Comparison of ENCODE assay signal across 11 mouse cellular contexts in genomic region chr8:110713073-110713472, GRCm38 (mm10). TPM values are rescaled to one million over a fixed set of nuclear protein-coding genes. Genes with fewer than 3 reads are reported as not detected.
A peak's percentile ranks its signal among the peaks of the same experiment; 100 is the strongest.
DNase-seq lines count a peak whose midpoint lies in the region; ATAC-seq and TF ChIP-seq lines count a peak whose summit lies in the region.
"Had no signal": no experiment of that assay in that cellular context is flagged by ENCODE, and none has a peak within 500 bp of the region (broad histone marks: within the 10 kb centered on the region; RNA-seq: fewer than 3 reads in every experiment).

No protein-coding gene starts in this region.

- no peak overlapping the region for H3K4me3 ChIP-seq in heart, embryonic 10.5 days
- H3K4me3 ChIP-seq in stomach, postnatal 0 days (ENCODE audit: low read depth, low read length): no peak overlapping the region
- H3K4me3 ChIP-seq in midbrain, embryonic 14.5 days (replicated peaks; ENCODE audit: low read depth, low read length): no peak overlapping the region
- H3K4me3 ChIP-seq: limb, embryonic 13.5 days had no signal

- no peaks in the 10 kb centered on the region for H3K27me3 ChIP-seq in heart, embryonic 10.5 days (ENCODE audit: insufficient read depth, poor library complexity, severe bottlenecking)
- no peaks in the 10 kb centered on the region for H3K27me3 ChIP-seq in stomach, postnatal 0 days (ENCODE audit: control insufficient read depth, insufficient read depth, low read length)
- no peaks in the 10 kb centered on the region for H3K27me3 ChIP-seq in midbrain, embryonic 14.5 days (ENCODE audit: control insufficient read depth, insufficient read depth, low read length)
- H3K27me3 ChIP-seq: CH12.LX; limb, embryonic 13.5 days had no signal

- no peak for DNase-seq in frontal cortex, postnatal 36 days (ENCODE audit: low spot score in 2 of 2)
- DNase-seq in right cerebral cortex, postnatal 10 days (ENCODE audit: low spot score in 2 of 2): peak; percentile 67 to 79
- DNase-seq in right cerebral cortex, postnatal 14 days: no peak
- DNase-seq in heart, embryonic 10.5 days (ENCODE audit: low spot score): no peak
- no peak for DNase-seq in stomach, postnatal 0 days (ENCODE audit: low spot score)
- no peak for DNase-seq in midbrain, embryonic 14.5 days
- DNase-seq: kidney, postnatal 25 days had no signal

- H3K9ac ChIP-seq in stomach, postnatal 0 days (ENCODE audit: low read length): no peak overlapping the region
- no peak overlapping the region for H3K9ac ChIP-seq in midbrain, embryonic 14.5 days (replicated peaks; ENCODE audit: low read length)
- H3K9ac ChIP-seq: limb, embryonic 13.5 days had no signal

- ATAC-seq in frontal cortex, adult (ENCODE audit: low TSS enrichment): peak; percentile 58
- no peak for ATAC-seq in stomach, postnatal 0 days (ENCODE audit: low FRiP score, low TSS enrichment)
- no peak for ATAC-seq in inflammation-experienced regulatory T-cells, adult 6 months
- ATAC-seq in midbrain, embryonic 14.5 days (ENCODE audit: low FRiP score, low TSS enrichment): no peak

- no peak overlapping the region for H3K4me2 ChIP-seq in stomach, postnatal 0 days (replicated peaks; ENCODE audit: low read depth)
- H3K4me2 ChIP-seq in midbrain, embryonic 14.5 days (ENCODE audit: low read length): no peak overlapping the region
- H3K4me2 ChIP-seq: limb, embryonic 13.5 days had no signal

- H3K4me1 ChIP-seq in heart, embryonic 10.5 days: peaks cover 95% of the 10 kb centered on the region
- H3K4me1 ChIP-seq in stomach, postnatal 0 days (replicated peaks; ENCODE audit: control insufficient read depth, insufficient read depth): peaks cover 2% of the 10 kb centered on the region; the same call in 1 of the 2 replicates
- peaks cover 25% of the 10 kb centered on the region for H3K4me1 ChIP-seq in midbrain, embryonic 14.5 days (ENCODE audit: control insufficient read depth, insufficient read depth, low read length)

- WGBS in heart, embryonic 10.5 days: 57% methylated on average over 7 of the region's 7 CpGs
- WGBS in stomach, postnatal 0 days: 69% methylated on average over 7 of the region's 7 CpGs
- 94% methylated on average over 7 of the region's 7 CpGs for WGBS in midbrain, embryonic 14.5 days

- TF ChIP-seq CTCF in stomach, postnatal 0 days (IDR thresholded peaks at IDR 0.05; ENCODE audit: low read depth): no peak

- H3K27ac ChIP-seq in heart, embryonic 10.5 days: peak overlapping the region; percentile 84
- peak overlapping the region; percentile 18; the same call in 1 of the 2 replicates for H3K27ac ChIP-seq in stomach, postnatal 0 days (replicated peaks)
- H3K27ac ChIP-seq in midbrain, embryonic 14.5 days (replicated peaks; ENCODE audit: low read depth, low read length): no peak overlapping the region
- H3K27ac ChIP-seq: limb, embryonic 13.5 days had no signal

- peaks cover 22% of the 10 kb centered on the region for H3K36me3 ChIP-seq in heart, embryonic 10.5 days
- H3K36me3 ChIP-seq in stomach, postnatal 0 days (ENCODE audit: control insufficient read depth, insufficient read depth, low read length): 0 out of 2 replicates have a peak, but pooled peaks cover 2% of the 10 kb centered on the region
- peaks cover 52% of the 10 kb centered on the region for H3K36me3 ChIP-seq in midbrain, embryonic 14.5 days (ENCODE audit: control insufficient read depth, insufficient read depth, low read length)

- no peaks in the 10 kb centered on the region for H3K9me3 ChIP-seq in heart, embryonic 10.5 days
- no peaks in the 10 kb centered on the region for H3K9me3 ChIP-seq in stomach, postnatal 0 days (ENCODE audit: control insufficient read depth, low read length)
- H3K9me3 ChIP-seq in midbrain, embryonic 14.5 days (ENCODE audit: control insufficient read depth, low read length): no peaks in the 10 kb centered on the region
- H3K9me3 ChIP-seq: limb, embryonic 13.5 days had no signal

- TF ChIP-seq EP300 in stomach, postnatal 0 days (optimal IDR thresholded peaks at IDR 0.05): no peak

RNA-seq across cellular contexts. Expression of gene Mtss1l, which starts 8.2 kb away (rescaled TPM):
- 5.3 and 6.4 TPM in 2 replicates for polyA plus RNA-seq in heart, embryonic 10.5 days (2016; fragmentation: Nextera tagmentation; extraction: Ambion mirVana)
- 5.7 and 7.5 TPM in 2 replicates for polyA plus RNA-seq in stomach, postnatal 0 days (2015; fragmentation: Nextera tagmentation; extraction: Ambion mirVana)
- under 1 TPM in 1 of 3 experiments, not detected in 2; 0.19 TPM for polyA plus RNA-seq in inflammation-experienced regulatory T-cells, adult 6 months (2017; shearing (Covaris generic))
- 27.5 and 31.4 TPM in 2 replicates for polyA plus RNA-seq in midbrain, embryonic 14.5 days (2014; fragmentation: Nextera tagmentation; extraction: Ambion mirVana)

Comparison
In these comparisons a context has a peak if more than half of its experiments do, and no peak if none do; other contexts are left out.
1. DNase-seq: peak in right cerebral cortex, postnatal 10 days (2 of 2); none in frontal cortex, postnatal 36 days (0 of 2), right cerebral cortex, postnatal 14 days (single experiment), heart, embryonic 10.5 days (single experiment), stomach, postnatal 0 days (single experiment) and midbrain, embryonic 14.5 days (single experiment).